Mouse (Mus musculus): ENCODE data around the gene Mfsd9. TPM values are rescaled to one million over a fixed set of nuclear protein-coding genes. Genes with fewer than 3 reads are reported as not detected.

The Mfsd9 gene
- 4.6 and 5.0 TPM in 2 replicates for polyA plus RNA-seq (2015; fragmentation: Nextera tagmentation; extraction: Ambion mirVana)

GRCm38 (mm10) chr1:40790324-40791141 lies at the start of gene Mfsd9:
Gene Mfsd9, minus strand, starts transcription at chr1:40790687.
- ATAC-seq (ENCODE audit: insufficient read depth, low FRiP score), result peak; percentile 93
- Histone ChIP-seq H3K4me3 (replicated peaks; ENCODE audit: low read length) (peak within 1 kb of the TSS; percentile 59), H3K4me2 (ENCODE audit: low read depth, low read length) (peak within 1 kb of the TSS; percentile 75), H3K9ac (ENCODE audit: low read length) (peak within 1 kb of the TSS; percentile 74), H3K36me3 (ENCODE audit: control insufficient read depth, insufficient read depth, low read length) (no peaks in the 10 kb centered on the region), H3K27me3 (ENCODE audit: control insufficient read depth, insufficient read depth, low read length) (no peaks in the 10 kb centered on the region), H3K27ac (ENCODE audit: low read length) (no peak within 1 kb of the TSS), H3K4me1 (ENCODE audit: control insufficient read depth, insufficient read depth, low read length) (no peaks in the 10 kb centered on the region), H3K9me3 (replicated peaks; ENCODE audit: control insufficient read depth, low read length) (no peaks in the 10 kb centered on the region)
- WGBS, result 5% methylated on average over 38 of the region's 38 CpGs

GRCm38 (mm10) chr1:40835468-40835867 lies 45.0 kb upstream of the Mfsd9 start:
- H3K27me3 ChIP-seq (ENCODE audit: control insufficient read depth, insufficient read depth, low read length), result no peaks in the 10 kb centered on the region
- no peak overlapping the region for H3K9ac ChIP-seq (ENCODE audit: low read length)
- no peak overlapping the region for H3K27ac ChIP-seq (ENCODE audit: low read length)
- no peak overlapping the region for H3K4me2 ChIP-seq (ENCODE audit: low read depth, low read length)
- H3K36me3 ChIP-seq (ENCODE audit: control insufficient read depth, insufficient read depth, low read length), result no peaks in the 10 kb centered on the region
- no peaks in the 10 kb centered on the region for H3K4me1 ChIP-seq (ENCODE audit: control insufficient read depth, insufficient read depth, low read length)
- H3K4me3 ChIP-seq (replicated peaks; ENCODE audit: low read length), result no peak overlapping the region
- H3K9me3 ChIP-seq (replicated peaks; ENCODE audit: control insufficient read depth, low read length), result no peaks in the 10 kb centered on the region
- ATAC-seq (ENCODE audit: insufficient read depth, low FRiP score), result no peak
- 71% methylated on average over 4 of the region's 4 CpGs for WGBS

GRCm38 (mm10) chr1:40830712-40831507 lies 40.4 kb upstream of the Mfsd9 start:
- H3K9me3 ChIP-seq (replicated peaks; ENCODE audit: control insufficient read depth, low read length), result no peaks in the 10 kb centered on the region
- no peak overlapping the region for H3K9ac ChIP-seq (ENCODE audit: low read length)
- H3K36me3 ChIP-seq (ENCODE audit: control insufficient read depth, insufficient read depth, low read length), result no peaks in the 10 kb centered on the region
- no peak overlapping the region for H3K27ac ChIP-seq (ENCODE audit: low read length)
- no peaks in the 10 kb centered on the region for H3K27me3 ChIP-seq (ENCODE audit: control insufficient read depth, insufficient read depth, low read length)
- H3K4me2 ChIP-seq (ENCODE audit: low read depth, low read length), result no peak overlapping the region
- WGBS, result 70% methylated on average over 4 of the region's 4 CpGs
- H3K4me1 ChIP-seq (ENCODE audit: control insufficient read depth, insufficient read depth, low read length), result no peaks in the 10 kb centered on the region
- no peak for ATAC-seq (ENCODE audit: insufficient read depth, low FRiP score)
- no peak overlapping the region for H3K4me3 ChIP-seq (replicated peaks; ENCODE audit: low read length)

- H3K9me3 ChIP-seq (replicated peaks; ENCODE audit: control insufficient read depth, low read length), result no peaks in the 10 kb centered on the region
- H3K27me3 ChIP-seq (ENCODE audit: control insufficient read depth, insufficient read depth, low read length), result no peaks in the 10 kb centered on the region
- no peak overlapping the region for H3K9ac ChIP-seq (ENCODE audit: low read length)
- H3K27ac ChIP-seq (ENCODE audit: low read length), result no peak overlapping the region
- WGBS, result 61% methylated on average over 10 of the region's 10 CpGs
- no peak overlapping the region for H3K4me3 ChIP-seq (replicated peaks; ENCODE audit: low read length)
- no peak overlapping the region for H3K4me2 ChIP-seq (ENCODE audit: low read depth, low read length)
- no peaks in the 10 kb centered on the region for H3K4me1 ChIP-seq (ENCODE audit: control insufficient read depth, insufficient read depth, low read length)
- ATAC-seq (ENCODE audit: insufficient read depth, low FRiP score), result no peak
- no peaks in the 10 kb centered on the region for H3K36me3 ChIP-seq (ENCODE audit: control insufficient read depth, insufficient read depth, low read length)
These were observed 38.9 kb upstream of the Mfsd9 start for GRCm38 (mm10) chr1:40829213-40829914.

- 73% methylated on average over 7 of the region's 7 CpGs for WGBS
- Histone ChIP-seq H3K9me3 (replicated peaks; ENCODE audit: control insufficient read depth, low read length) (no peaks in the 10 kb centered on the region), H3K36me3 (ENCODE audit: control insufficient read depth, insufficient read depth, low read length) (no peaks in the 10 kb centered on the region), H3K4me1 (ENCODE audit: control insufficient read depth, insufficient read depth, low read length) (no peaks in the 10 kb centered on the region), H3K27me3 (ENCODE audit: control insufficient read depth, insufficient read depth, low read length) (no peaks in the 10 kb centered on the region), H3K4me3 (replicated peaks; ENCODE audit: low read length) (no peak overlapping the region), H3K4me2 (ENCODE audit: low read depth, low read length) (no peak overlapping the region), H3K9ac (ENCODE audit: low read length) (no peak overlapping the region), H3K27ac (ENCODE audit: low read length) (no peak overlapping the region)
- ATAC-seq (ENCODE audit: insufficient read depth, low FRiP score), result no peak
These were observed 35.3 kb upstream of the Mfsd9 start for GRCm38 (mm10) chr1:40825826-40826225.

GRCm38 (mm10) chr1:40824936-40825335 lies 34.4 kb upstream of the Mfsd9 start:
- Histone ChIP-seq H3K27ac (ENCODE audit: low read length) (no peak overlapping the region), H3K36me3 (ENCODE audit: control insufficient read depth, insufficient read depth, low read length) (no peaks in the 10 kb centered on the region), H3K27me3 (ENCODE audit: control insufficient read depth, insufficient read depth, low read length) (no peaks in the 10 kb centered on the region), H3K9ac (ENCODE audit: low read length) (no peak overlapping the region), H3K4me1 (ENCODE audit: control insufficient read depth, insufficient read depth, low read length) (no peaks in the 10 kb centered on the region), H3K9me3 (replicated peaks; ENCODE audit: control insufficient read depth, low read length) (no peaks in the 10 kb centered on the region), H3K4me2 (ENCODE audit: low read depth, low read length) (no peak overlapping the region), H3K4me3 (replicated peaks; ENCODE audit: low read length) (no peak overlapping the region)
- 71% methylated on average over 8 of the region's 8 CpGs for whole genome bisulfite sequencing
- ATAC-seq (ENCODE audit: insufficient read depth, low FRiP score), result no peak

- WGBS, result 47% methylated on average over 4 of the region's 4 CpGs
- Histone ChIP-seq H3K27me3 (ENCODE audit: control insufficient read depth, insufficient read depth, low read length) (no peaks in the 10 kb centered on the region), H3K4me3 (replicated peaks; ENCODE audit: low read length) (no peak overlapping the region), H3K27ac (ENCODE audit: low read length) (no peak overlapping the region), H3K4me1 (ENCODE audit: control insufficient read depth, insufficient read depth, low read length) (no peaks in the 10 kb centered on the region), H3K36me3 (ENCODE audit: control insufficient read depth, insufficient read depth, low read length) (no peaks in the 10 kb centered on the region), H3K9ac (ENCODE audit: low read length) (no peak overlapping the region), H3K9me3 (replicated peaks; ENCODE audit: control insufficient read depth, low read length) (no peaks in the 10 kb centered on the region), H3K4me2 (ENCODE audit: low read depth, low read length) (no peak overlapping the region)
- no peak for ATAC-seq (ENCODE audit: insufficient read depth, low FRiP score)
These were observed 34.0 kb upstream of the Mfsd9 start for GRCm38 (mm10) chr1:40824517-40824916.

- ATAC-seq (ENCODE audit: insufficient read depth, low FRiP score), result no peak
- no peaks in the 10 kb centered on the region for H3K9me3 ChIP-seq (replicated peaks; ENCODE audit: control insufficient read depth, low read length)
- H3K27me3 ChIP-seq (ENCODE audit: control insufficient read depth, insufficient read depth, low read length), result no peaks in the 10 kb centered on the region
- H3K36me3 ChIP-seq (ENCODE audit: control insufficient read depth, insufficient read depth, low read length), result no peaks in the 10 kb centered on the region
- H3K9ac ChIP-seq (ENCODE audit: low read length), result no peak overlapping the region
- WGBS, result 57% methylated on average over 16 of the region's 16 CpGs
- H3K4me3 ChIP-seq (replicated peaks; ENCODE audit: low read length), result no peak overlapping the region
- H3K4me2 ChIP-seq (ENCODE audit: low read depth, low read length), result no peak overlapping the region
- no peaks in the 10 kb centered on the region for H3K4me1 ChIP-seq (ENCODE audit: control insufficient read depth, insufficient read depth, low read length)
- no peak overlapping the region for H3K27ac ChIP-seq (ENCODE audit: low read length)
These were observed 24.8 kb upstream of the Mfsd9 start for GRCm38 (mm10) chr1:40815071-40815845.

Measured in stomach, embryonic 16.5 days (tissue).